Mouse (Mus musculus): ENCODE measurements around the gene Hebp1. TPM values are rescaled to one million over a fixed set of nuclear protein-coding genes. Genes with fewer than 3 reads are reported as not detected.

The Hebp1 gene
- polyA plus RNA-seq, 1 experiment: 34.1 TPM

DNA sequence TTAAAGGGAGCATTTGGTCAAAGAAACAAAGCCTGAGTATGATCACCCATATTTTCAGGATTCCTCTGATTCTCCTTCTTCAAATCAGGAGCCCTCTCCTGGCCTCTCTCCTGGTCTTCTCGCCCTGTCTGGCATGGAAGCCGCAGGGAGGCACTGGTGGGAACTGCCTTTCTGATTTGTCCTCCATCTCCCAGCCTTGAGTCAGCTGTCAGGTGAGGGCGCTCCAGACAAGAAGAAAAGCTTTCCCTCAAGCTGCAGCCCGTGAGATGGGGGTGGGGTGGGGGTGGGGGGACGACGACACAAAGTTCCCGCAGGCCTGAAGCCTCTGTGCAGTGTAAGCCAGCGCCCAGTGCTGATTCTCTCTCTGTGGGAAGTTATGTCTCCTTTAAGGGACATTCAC lies 108.0 kb downstream of the Hebp1 start:
- 76% methylated on average over 8 of the region's 8 CpGs for WGBS
- no peak for DNase-seq
- Histone ChIP-seq H3K27ac (ENCODE audit: control insufficient read depth, insufficient read depth, low read length) (no peak overlapping the region), H3K4me3 (ENCODE audit: control insufficient read depth, insufficient read depth, low read length) (no peak overlapping the region), H3K4me1 (replicated peaks; ENCODE audit: control insufficient read depth, insufficient read depth, low read length) (peaks cover 4% of the 10 kb centered on the region), H3K27me3 (ENCODE audit: control insufficient read depth, insufficient read depth, low read length) (no peaks in the 10 kb centered on the region), H3K36me3 (ENCODE audit: control insufficient read depth, insufficient read depth, low read length) (no peaks in the 10 kb centered on the region)
- no peak for TF ChIP-seq CTCF (IDR thresholded peaks at IDR 0.05; ENCODE audit: borderline replicate concordance, control insufficient read depth, extremely low read depth, insufficient read depth, low read length, poor library complexity)
- no peak for TF ChIP-seq POLR2A (IDR thresholded peaks at IDR 0.05; ENCODE audit: control insufficient read depth, extremely low read depth, insufficient read depth, low read length, poor library complexity)

DNA sequence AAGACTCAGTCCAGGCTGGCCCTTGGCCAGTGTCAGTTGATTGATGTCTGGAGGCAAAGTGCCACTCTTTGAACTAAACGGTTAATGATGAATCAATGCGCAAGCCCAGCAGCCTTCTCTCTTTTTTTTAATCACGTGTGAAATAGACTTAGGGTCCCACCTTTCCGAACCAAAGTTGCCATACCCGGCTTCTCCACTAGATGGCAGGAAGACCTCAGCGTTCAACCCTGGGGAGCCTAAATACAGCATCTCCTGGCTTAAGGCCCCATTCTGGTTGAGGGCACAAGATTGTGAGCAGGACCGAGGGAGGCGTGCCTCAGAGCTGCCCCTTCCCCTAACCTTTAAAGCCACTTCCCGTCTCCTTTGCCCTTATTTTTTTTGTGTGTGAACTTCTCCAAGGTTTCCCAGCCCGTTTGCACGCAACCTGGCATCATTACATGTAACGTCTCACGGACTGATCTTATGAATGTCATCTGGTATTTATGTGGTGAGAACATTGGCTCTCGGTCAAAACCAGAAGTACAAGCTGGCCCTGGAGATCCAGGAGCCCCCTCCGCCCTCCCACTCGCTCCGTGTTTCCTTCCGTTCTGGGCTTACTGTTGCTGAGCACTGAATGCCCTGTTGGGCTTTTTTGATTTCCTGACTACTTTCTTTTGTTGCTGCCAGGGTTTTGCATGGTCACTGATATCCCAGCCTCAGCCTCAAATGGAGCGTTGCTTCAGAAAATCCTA lies 109.9 kb downstream of the Hebp1 start:
- 10% methylated on average over 19 of the region's 19 CpGs for WGBS
- no peaks in the 10 kb centered on the region for H3K27me3 ChIP-seq (ENCODE audit: control insufficient read depth, insufficient read depth, low read length)
- H3K36me3 ChIP-seq (ENCODE audit: control insufficient read depth, insufficient read depth, low read length): no peaks in the 10 kb centered on the region
- DNase-seq: peak; percentile 78
- H3K4me1 ChIP-seq (replicated peaks; ENCODE audit: control insufficient read depth, insufficient read depth, low read length): peaks cover 4% of the 10 kb centered on the region
- no peak overlapping the region for H3K4me3 ChIP-seq (ENCODE audit: control insufficient read depth, insufficient read depth, low read length)
- H3K27ac ChIP-seq (ENCODE audit: control insufficient read depth, insufficient read depth, low read length): no peak overlapping the region
- no peak for TF ChIP-seq POLR2A (IDR thresholded peaks at IDR 0.05; ENCODE audit: control insufficient read depth, extremely low read depth, insufficient read depth, low read length, poor library complexity)
- TF ChIP-seq CTCF (IDR thresholded peaks at IDR 0.05; ENCODE audit: borderline replicate concordance, control insufficient read depth, extremely low read depth, insufficient read depth, low read length, poor library complexity): peak; percentile 63; the same call in 1 of the 2 replicates

Other genes starting within 250 kb of the Hebp1 start
- 1.1 and 1.6 TPM in 2 replicates for gene Apold1, start 216.3 kb downstream of the Hebp1 start, polyA plus RNA-seq (2012; rRNA removed)
- gene Ddx47, start 186.4 kb downstream of the Hebp1 start, polyA plus RNA-seq (2012; rRNA removed): 83.8 and 96.2 TPM in 2 replicates
- 2.2 and 3.7 TPM in 2 replicates for gene Gprc5a, start 132.4 kb downstream of the Hebp1 start, polyA plus RNA-seq (2012; rRNA removed)
- gene Gprc5d, start 79.7 kb downstream of the Hebp1 start, polyA plus RNA-seq (2012; rRNA removed): 0.22 and 0.59 TPM in 2 replicates
- 42.1 TPM in 2 replicates for gene Fam234b, start within 50 bp of the Hebp1 start, polyA plus RNA-seq (2012; rRNA removed)
- gene Gsg1, start 56.3 kb upstream of the Hebp1 start, polyA plus RNA-seq (2012; rRNA removed): 0.79 and 1.8 TPM in 2 replicates
- gene Pbp2, start 112.4 kb upstream of the Hebp1 start, polyA plus RNA-seq (2012; rRNA removed): not detected in 2 replicates
- gene Emp1, start 164.5 kb upstream of the Hebp1 start, polyA plus RNA-seq (2012; rRNA removed): 57.5 and 69.9 TPM in 2 replicates